Mouse (Mus musculus) CH12.LX (cell line): Measurements from ENCODE around the gene Fancd2. TPM values are rescaled to one million over a fixed set of nuclear protein-coding genes. Genes with fewer than 3 reads are reported as not detected.

ENCODE experiments used
- DNase-seq: peaks from one replicate; pipeline ENCODE4 v3.0.0-alpha.2; 2013; ENCODE audit errors: extremely low read depth
- H3K27ac ChIP-seq: 2 replicates; pipeline ENCODE4 v1.5.1; 2012; ENCODE audit warnings: low read depth, mild to moderate bottlenecking, control low read depth, moderate library complexity; ENCODE audit not compliant: insufficient read depth
- H3K27me3 ChIP-seq: replicated peaks from 2 replicates; pipeline ENCODE3; 2012; ENCODE audit warnings: inconsistent platforms
- H3K36me3 ChIP-seq, 2 experiments: replicated peaks in 1 of 2; 2 replicates each; pipeline versions ENCODE3 to v1.6.1; 2012; ENCODE audit warnings: inconsistent platforms in 1 of 2, low read length in 1 of 2, mild to moderate bottlenecking in 1 of 2, mixed read lengths in 1 of 2, moderate library complexity in 1 of 2; ENCODE audit not compliant: control insufficient read depth in 1 of 2, insufficient read depth in 1 of 2
- H3K4me1 ChIP-seq, 2 experiments: 2 replicates each; pipeline ENCODE4 v1.6.1; 2012; ENCODE audit warnings: inconsistent platforms in 1 of 2, moderate library complexity in 1 of 2; ENCODE audit not compliant: insufficient read depth in 2 of 2, control insufficient read depth in 1 of 2
- H3K4me2 ChIP-seq: 2 replicates; pipeline ENCODE4 v1.6.1; 2012; ENCODE audit warnings: low read depth, mild to moderate bottlenecking, control low read depth; ENCODE audit not compliant: poor library complexity, insufficient read depth, severe bottlenecking
- H3K4me3 ChIP-seq, 3 experiments: fragments of 150-350 bp in 1 of 3; sonication (generic) in 1 of 3; replicated peaks in 1 of 3; 2 replicates each; pipeline versions ENCODE3 to v1.5.1; 2011 to 2012; ENCODE audit warnings: low read depth in 2 of 3, low read length in 2 of 3, mild to moderate bottlenecking in 2 of 3, moderate library complexity in 2 of 3, control low read depth in 1 of 3, improper control_type of control experiment in 1 of 3, inconsistent platforms in 1 of 3, mixed read lengths in 1 of 3; ENCODE audit not compliant: poor library complexity in 1 of 3
- H3K79me2 ChIP-seq: replicated peaks from 2 replicates; pipeline ENCODE4 v1.6.1; 2012; ENCODE audit warnings: mild to moderate bottlenecking, moderate library complexity; ENCODE audit not compliant: control insufficient read depth, poor library complexity, insufficient read depth, severe bottlenecking; ENCODE audit errors: extremely low read depth
- H3K9ac ChIP-seq: 2 replicates; pipeline ENCODE4 v1.6.1; 2012; ENCODE audit warnings: low read depth, mild to moderate bottlenecking, control low read depth, moderate library complexity; ENCODE audit not compliant: insufficient read depth
- H3K9me3 ChIP-seq: replicated peaks from 2 replicates; pipeline ENCODE3; 2012; ENCODE audit warnings: low read length, inconsistent platforms, mixed read lengths
- BHLHE40 ChIP-seq: IDR thresholded peaks from 2 replicates; pipeline ENCODE4 v1.6.1; 2011; ENCODE audit warnings: mild to moderate bottlenecking, low read depth, low read length, improper control_type of control experiment
- CHD1 ChIP-seq: IDR thresholded peaks from 2 replicates; pipeline ENCODE4 v1.6.1; 2012; ENCODE audit warnings: low read depth, low read length, improper control_type of control experiment, inconsistent platforms
- CHD2 ChIP-seq: IDR thresholded peaks from 2 replicates; pipeline ENCODE4 v1.6.1; 2011; ENCODE audit warnings: low read length, improper control_type of control experiment
- E2F4 ChIP-seq: IDR thresholded peaks from 2 replicates; pipeline ENCODE4 v1.6.1; 2011; ENCODE audit warnings: low read depth, low read length, improper control_type of control experiment; ENCODE audit not compliant: insufficient replicate concordance
- ELF1 ChIP-seq: IDR thresholded peaks from 2 replicates; pipeline ENCODE4 v1.6.1; 2014; ENCODE audit warnings: low read depth, mild to moderate bottlenecking, inconsistent platforms, low read length, improper control_type of control experiment
- EP300 ChIP-seq: IDR thresholded peaks from 2 replicates; pipeline ENCODE4 v1.6.1; 2011; ENCODE audit warnings: low read length, improper control_type of control experiment
- ETS1 ChIP-seq: conservative IDR thresholded peaks from 2 replicates; pipeline ENCODE4 v1.6.1; 2012; ENCODE audit warnings: low read depth, mild to moderate bottlenecking, inconsistent platforms, low read length, improper control_type of control experiment, moderate library complexity
- HCFC1 ChIP-seq: IDR thresholded peaks from 2 replicates; pipeline ENCODE4 v1.6.1; 2012; ENCODE audit warnings: low read depth, mild to moderate bottlenecking, inconsistent platforms, low read length, improper control_type of control experiment
- IRF4 ChIP-seq: IDR thresholded peaks from 2 replicates; pipeline ENCODE4 v1.6.1; 2014; ENCODE audit warnings: low read depth, mild to moderate bottlenecking, inconsistent platforms, low read length, improper control_type of control experiment
- JUN ChIP-seq: IDR thresholded peaks from 2 replicates; pipeline ENCODE4 v1.6.1; 2011; ENCODE audit warnings: low read depth, mild to moderate bottlenecking, low read length, improper control_type of control experiment, moderate library complexity; ENCODE audit not compliant: insufficient read depth
- JUND ChIP-seq: conservative IDR thresholded peaks from 2 replicates; pipeline ENCODE4 v1.6.1; 2011; ENCODE audit warnings: low read depth, low read length, improper control_type of control experiment
- KAT2A ChIP-seq: IDR thresholded peaks from 2 replicates; pipeline ENCODE4 v1.6.1; 2012; ENCODE audit warnings: low read length, improper control_type of control experiment, inconsistent platforms; ENCODE audit not compliant: insufficient replicate concordance
- MAX ChIP-seq: IDR thresholded peaks from 2 replicates; pipeline ENCODE4 v1.6.1; 2011; ENCODE audit warnings: low read length, improper control_type of control experiment
- MAZ ChIP-seq: IDR thresholded peaks from 2 replicates; pipeline ENCODE4 v1.6.1; 2012; ENCODE audit warnings: low read depth, mild to moderate bottlenecking, inconsistent platforms, low read length, improper control_type of control experiment, moderate library complexity
- MEF2A ChIP-seq: IDR thresholded peaks from 2 replicates; pipeline ENCODE4 v1.6.1; 2014; ENCODE audit warnings: low read depth, mild to moderate bottlenecking, inconsistent platforms, low read length, improper control_type of control experiment, borderline replicate concordance
- MXI1 ChIP-seq: IDR thresholded peaks from 2 replicates; pipeline ENCODE4 v1.6.1; 2011; ENCODE audit warnings: mild to moderate bottlenecking, low read depth, low read length, improper control_type of control experiment
- NRF1 ChIP-seq: IDR thresholded peaks from 2 replicates; pipeline ENCODE4 v1.6.1; 2014; ENCODE audit warnings: low read depth, mild to moderate bottlenecking, inconsistent platforms, low read length, improper control_type of control experiment, moderate library complexity
- PAX5 ChIP-seq: IDR thresholded peaks from 2 replicates; pipeline ENCODE4 v1.6.1; 2012; ENCODE audit warnings: low read length, inconsistent platforms, mixed read lengths
- POLR2A ChIP-seq: IDR thresholded peaks from 2 replicates; pipeline ENCODE4 v1.6.1; 2011; ENCODE audit warnings: low read depth, mild to moderate bottlenecking, improper control_type of control experiment, low read length
- POLR2AphosphoS2 ChIP-seq: IDR thresholded peaks from 2 replicates; pipeline ENCODE4 v1.6.1; 2011; ENCODE audit warnings: low read depth, low read length, improper control_type of control experiment
- RCOR1 ChIP-seq: conservative IDR thresholded peaks from 2 replicates; pipeline ENCODE4 v1.6.1; 2012; ENCODE audit warnings: low read depth, mild to moderate bottlenecking, inconsistent platforms, low read length, improper control_type of control experiment
- SIN3A ChIP-seq: IDR thresholded peaks from 2 replicates; pipeline ENCODE4 v1.6.1; 2012; ENCODE audit warnings: low read length, improper control_type of control experiment, inconsistent platforms
- SMC3 ChIP-seq: IDR thresholded peaks from 2 replicates; pipeline ENCODE4 v1.6.1; 2011; ENCODE audit warnings: low read depth, low read length, improper control_type of control experiment
- TBP ChIP-seq: conservative IDR thresholded peaks from 2 replicates; pipeline ENCODE4 v1.6.1; 2011; ENCODE audit warnings: low read depth, low read length, improper control_type of control experiment
- TCF12 ChIP-seq: IDR thresholded peaks from 2 replicates; pipeline ENCODE4 v1.6.1; 2014; ENCODE audit warnings: low read depth, mild to moderate bottlenecking, inconsistent platforms, low read length, improper control_type of control experiment
- UBTF ChIP-seq: IDR thresholded peaks from 2 replicates; pipeline ENCODE4 v1.6.1; 2012; ENCODE audit warnings: low read depth, mild to moderate bottlenecking, inconsistent platforms, low read length, improper control_type of control experiment, moderate library complexity
- USF1 ChIP-seq: IDR thresholded peaks from 2 replicates; pipeline ENCODE4 v1.6.1; 2014; ENCODE audit warnings: low read depth, mild to moderate bottlenecking, inconsistent platforms, low read length, improper control_type of control experiment
- USF2 ChIP-seq: conservative IDR thresholded peaks from 2 replicates; pipeline ENCODE4 v1.6.1; 2011; ENCODE audit warnings: low read depth, low read length, improper control_type of control experiment
- ZKSCAN1 ChIP-seq: IDR thresholded peaks from 2 replicates; pipeline ENCODE4 v1.6.1; 2012; ENCODE audit warnings: low read depth, inconsistent platforms, low read length, improper control_type of control experiment, borderline replicate concordance
- ZNF384 ChIP-seq: IDR thresholded peaks from 2 replicates; pipeline ENCODE4 v1.6.1; 2012; ENCODE audit warnings: low read depth, low read length, improper control_type of control experiment, inconsistent platforms
- dilution Hi-C: fragments of 300-500 bp; cut with MboI; formaldehyde crosslinking; loops from 2 replicates; pipeline ENCODE4 v1.14.3; 2020; ENCODE audit warnings: low sequenced_read_pairs; ENCODE audit not compliant: extremely low pct_unique_long_range_greater_than_20kb, extremely low pct_ligation_motif_present
- in situ Hi-C: fragments of 300-500 bp; cut with MboI; formaldehyde crosslinking; loops from 3 replicates; pipeline ENCODE4 v1.14.3; 2019; ENCODE audit warnings: low sequenced_read_pairs, low pct_ligation_motif_present, low pct_unique_long_range_greater_than_20kb, mixed read lengths
- polyA plus RNA-seq: library from polyadenylated mRNA; unstranded; fragments of >175 nt; gene quantifications from 2 replicates; pipeline ENCODE4 v1.2.1, GENCODE M21; 2012; ENCODE audit warnings: low read depth; ENCODE audit not compliant: insufficient read length
- total RNA-seq, 2 experiments: library from RNA; depleted of rRNA; stranded (reverse); fragments of 300-350 nt in 1 of 2; fragments of >200 nt in 1 of 2; gene quantifications; 2 replicates each; pipeline ENCODE4 v1.2.3; 2012 to 2014

Fancd2 gene
- total and polyA plus RNA-seq, 3 experiments: 25.5 to 32.7 (median 30.2) TPM

DNA sequence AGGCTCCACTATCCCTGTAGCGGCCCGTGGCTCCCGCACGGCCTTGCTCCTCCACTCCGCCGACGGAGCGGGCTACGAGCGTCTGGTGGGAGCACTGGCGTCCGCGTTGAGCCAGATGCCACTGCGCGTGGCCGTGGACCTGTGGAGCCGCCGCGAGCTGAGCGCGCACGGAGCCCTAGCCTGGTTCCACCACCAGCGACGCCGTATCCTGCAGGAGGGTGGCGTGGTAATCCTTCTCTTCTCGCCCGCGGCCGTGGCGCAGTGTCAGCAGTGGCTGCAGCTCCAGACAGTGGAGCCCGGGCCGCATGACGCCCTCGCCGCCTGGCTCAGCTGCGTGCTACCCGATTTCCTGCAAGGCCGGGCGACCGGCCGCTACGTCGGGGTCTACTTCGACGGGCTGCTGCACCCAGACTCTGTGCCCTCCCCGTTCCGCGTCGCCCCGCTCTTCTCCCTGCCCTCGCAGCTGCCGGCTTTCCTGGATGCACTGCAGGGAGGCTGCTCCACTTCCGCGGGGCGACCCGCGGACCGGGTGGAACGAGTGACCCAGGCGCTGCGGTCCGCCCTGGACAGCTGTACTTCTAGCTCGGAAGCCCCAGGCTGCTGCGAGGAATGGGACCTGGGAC lies 48.9 kb upstream of the Fancd2 start:
- peaks cover 14 to 36% of the 10 kb centered on the region in 2 experiments for H3K4me1 ChIP-seq
- H3K4me3 ChIP-seq: peak overlapping the region; percentile 51 to 73 (median 58)
- H3K27ac ChIP-seq: no peak overlapping the region
- peaks cover 0 to 7% of the 10 kb centered on the region in 2 experiments for H3K36me3 ChIP-seq
- TF ChIP-seq ELF1: peak; percentile 25; the same call in 1 of the 2 replicates
- TF ChIP-seq POLR2A: no peak
- TF ChIP-seq, all 38 proteins: peak for 1
- Histone ChIP-seq H3K9me3 (peaks cover 2% of the 10 kb centered on the region), H3K27me3 (peaks cover 7% of the 10 kb centered on the region), H3K9ac (peak overlapping the region; percentile 31; the same call in 1 of the 2 replicates), H3K79me2 (no peaks in the 10 kb centered on the region), H3K4me2 (peak overlapping the region; percentile 79)
- dilution Hi-C loops: no loop called here
- no peak for DNase-seq
- in situ Hi-C loops: no loop called here

GRCm38 (mm10) chr6:113483100-113483615 lies 48.3 kb upstream of the Fancd2 start, which contains the start of gene Creld1:
TSS of gene Creld1 (plus strand) at chr6:113483297.
- DNase-seq: peak; percentile 96
- peaks cover 2% of the 10 kb centered on the region for H3K9me3 ChIP-seq
- dilution Hi-C loops (no loop called here), in situ Hi-C loops (no loop called here)
- H3K4me3 ChIP-seq: peak within 1 kb of the TSS; percentile 58 to 84 (median 73)
- H3K4me2 ChIP-seq: peak within 1 kb of the TSS; percentile 88
- H3K79me2 ChIP-seq: no peaks in the 10 kb centered on the region
- H3K36me3 ChIP-seq: peaks cover 0 to 13% of the 10 kb centered on the region in 2 experiments
- H3K4me1 ChIP-seq: peaks cover 15 to 42% of the 10 kb centered on the region in 2 experiments
- peak within 1 kb of the TSS; percentile 90 for H3K9ac ChIP-seq
- H3K27me3 ChIP-seq: peaks cover 6% of the 10 kb centered on the region
- H3K27ac ChIP-seq: no peak within 1 kb of the TSS
- TF ChIP-seq POLR2A (peak; percentile 94), MAX (peak; percentile 77), HCFC1 (peak; percentile 22; the same call in 1 of the 2 replicates), SMC3 (no peak), JUN (no peak), ZKSCAN1 (no peak), MEF2A (0 out of 2 replicates have a peak, but pooled peaks have one; percentile 26), TCF12 (0 out of 2 replicates have a peak, but pooled peaks have one; percentile 37), E2F4 (no peak), MXI1 (peak; percentile 75), NRF1 (peak; percentile 18; the same call in 1 of the 2 replicates), ELF1 (no peak; the same call in 1 of the 2 replicates), IRF4 (no peak), JUND (no peak), ZNF384 (peak; percentile 96), USF2 (no peak), MAZ (0 out of 2 replicates have a peak, but pooled peaks have one; percentile 26), POLR2AphosphoS2 (no peak), BHLHE40 (no peak), CHD1 (no peak), USF1 (no peak; the same call in 1 of the 2 replicates), SIN3A (peak; percentile 75), EP300 (no peak; the same call in 1 of the 2 replicates), PAX5 (no peak), ETS1 (no peak), UBTF (0 out of 2 replicates have a peak, but pooled peaks have one; percentile 52), KAT2A (no peak), CHD2 (peak; percentile 53), RCOR1 (peak; percentile 81; the same call in 1 of the 2 replicates), TBP (peak; percentile 91)
